Mouse (Mus musculus) mouse embryonic stem cell (cell line): ENCODE data around the gene Thumpd2.

ENCODE experiments used
- in situ Hi-C, 2 experiments: fragments of 300-500 bp; cut with MboI; formaldehyde crosslinking; loops; 1 replicate in 1 of 2; 3 replicates in 1 of 2; pipeline ENCODE4 v1.14.3; 2019 to 2020; ENCODE audit warnings: low sequenced_read_pairs in 2 of 2, low pct_unique_long_range_greater_than_20kb in 1 of 2, mixed read lengths in 1 of 2; ENCODE audit not compliant: unreplicated experiment in 1 of 2

Thumpd2 gene

DNA sequence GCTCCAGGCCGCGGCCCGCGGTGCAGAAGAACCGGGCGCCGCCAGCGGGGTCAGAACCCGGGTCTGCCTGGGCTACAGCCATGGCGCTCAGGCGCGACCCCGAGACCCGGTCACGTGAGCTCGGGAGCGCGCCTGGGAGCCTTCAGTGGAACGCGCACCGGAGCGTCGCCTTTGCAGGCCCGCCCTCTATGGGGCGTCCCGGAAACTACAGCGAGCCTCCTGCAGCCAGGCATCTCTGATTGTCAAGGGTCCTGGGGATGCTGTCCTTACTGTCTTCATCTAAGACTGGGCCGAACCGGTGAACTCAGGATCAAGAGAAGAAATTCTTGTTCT lies at the start of gene Thumpd2:
Gene Thumpd2 (minus strand): TSS at position 104 of the 333 bp plus-strand sequence.
- in situ Hi-C loops: no loop called here

DNA sequence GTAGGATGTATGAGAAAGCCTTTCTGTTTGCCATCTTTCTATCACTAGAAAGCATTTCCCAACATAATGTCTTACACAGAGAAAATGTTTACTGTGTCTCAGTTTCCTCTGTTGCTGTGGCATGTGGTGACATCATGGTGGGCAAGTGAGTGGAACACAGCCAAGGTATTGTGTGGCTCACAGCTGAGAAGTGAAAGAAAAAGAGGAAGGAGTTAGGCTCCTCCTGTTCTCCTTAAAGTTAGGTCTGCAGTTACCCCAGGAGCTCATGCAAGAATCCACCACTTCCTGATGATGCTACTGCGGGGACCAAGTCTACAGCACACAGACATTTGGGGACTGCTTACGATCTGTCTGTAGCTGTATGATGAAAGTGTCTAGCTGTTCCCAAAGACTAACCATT lies 39.4 kb upstream of the Thumpd2 start:
- in situ Hi-C loops: no loop called here

DNA sequence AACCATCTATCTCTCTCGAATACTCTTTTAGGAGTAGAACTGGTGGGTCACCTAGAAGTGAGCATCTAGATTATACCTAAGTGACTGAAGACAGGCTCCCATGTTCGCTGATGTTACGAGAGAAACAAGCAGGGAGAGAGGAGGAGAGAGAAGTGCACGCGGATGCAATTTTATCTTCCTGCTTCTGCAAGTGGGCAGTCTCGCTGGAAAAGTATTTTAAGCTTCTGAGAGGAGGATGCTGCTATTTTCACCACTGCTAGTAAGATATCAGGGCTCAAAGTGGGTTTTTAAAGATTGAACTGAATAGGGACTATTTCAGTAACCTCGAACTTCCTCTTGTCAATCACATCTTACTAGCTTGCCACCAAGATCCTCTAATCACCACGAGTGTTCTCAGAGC lies 38.0 kb upstream of the Thumpd2 start:
- in situ Hi-C loops: no loop called here

DNA sequence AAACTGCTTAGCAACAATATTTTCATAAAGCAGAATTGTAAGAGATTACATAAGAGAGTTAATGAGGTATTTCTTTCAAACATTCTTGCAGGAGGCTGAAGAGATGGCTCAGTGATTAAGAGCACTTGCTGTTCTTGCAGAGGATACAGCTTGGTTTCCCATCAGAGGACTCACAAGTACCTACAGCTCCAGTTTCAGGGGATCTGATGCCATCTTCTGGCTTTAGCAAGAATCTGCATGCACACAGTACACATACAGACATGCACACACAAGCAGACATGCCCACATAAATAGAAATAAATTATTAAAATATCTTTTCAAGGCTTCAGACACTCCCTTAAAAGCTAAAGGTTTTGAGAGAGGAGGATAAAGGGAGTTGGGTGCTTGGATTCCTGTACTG lies 33.6 kb upstream of the Thumpd2 start:
- in situ Hi-C loops: no loop called here

DNA sequence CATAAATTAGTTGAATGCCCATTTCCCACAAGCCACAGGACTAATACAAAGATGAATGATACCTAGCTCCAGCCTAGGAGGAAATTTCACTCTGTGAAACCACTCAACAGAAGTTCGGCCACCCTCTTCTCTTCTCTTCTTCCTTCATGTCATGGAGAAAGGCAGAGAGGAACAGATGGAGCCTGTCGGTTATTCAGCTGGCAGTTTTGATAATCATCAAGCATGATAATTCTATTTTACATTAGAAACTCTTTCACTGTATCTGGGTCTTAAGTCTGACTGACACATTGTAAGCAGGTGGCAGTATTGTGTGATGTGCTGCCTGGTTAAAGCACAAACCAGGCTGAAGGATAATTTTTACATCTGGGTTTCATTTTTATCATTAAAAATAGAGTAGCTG lies 31.6 kb upstream of the Thumpd2 start:
- in situ Hi-C loops: no loop called here

DNA sequence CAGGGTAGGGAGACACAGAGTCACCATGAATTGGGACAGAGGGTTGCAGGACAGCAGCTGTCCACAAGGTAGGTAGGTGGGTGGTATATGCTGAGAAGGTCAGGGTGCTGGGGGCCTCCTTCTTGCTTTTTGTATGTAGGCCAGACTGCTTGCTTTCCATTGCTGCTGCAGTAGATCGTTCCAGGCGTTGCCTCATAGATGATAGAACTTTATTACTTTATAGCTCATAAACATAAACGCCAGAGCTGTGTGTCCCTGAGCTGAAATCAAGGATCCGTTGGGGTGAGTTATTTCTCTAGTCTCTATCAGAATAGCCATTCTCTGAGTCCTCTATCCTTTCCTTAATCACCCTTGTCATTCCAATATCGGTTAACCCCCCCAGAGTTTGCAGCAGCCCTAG lies 27.9 kb upstream of the Thumpd2 start:
- in situ Hi-C loops: no loop called here

DNA sequence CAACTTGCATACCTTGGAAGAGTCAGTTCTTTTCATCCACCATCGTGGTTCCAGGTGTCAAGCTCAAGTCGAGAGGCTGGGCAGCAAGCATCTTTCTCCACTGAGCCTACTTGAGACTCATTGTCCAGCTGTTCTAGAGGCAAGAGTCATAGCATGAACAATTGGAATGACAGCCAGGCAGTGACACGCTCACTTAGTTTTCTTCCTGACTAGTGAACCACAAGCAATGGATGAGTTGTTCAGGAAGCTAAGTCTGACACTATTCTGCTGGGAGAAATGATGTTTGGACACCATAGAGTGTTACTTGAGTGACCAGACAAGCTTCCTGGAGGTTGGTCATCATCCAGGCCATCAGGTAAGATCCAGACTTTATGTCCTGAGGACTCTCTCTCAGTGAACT lies 24.0 kb upstream of the Thumpd2 start:
- in situ Hi-C loops: no loop called here

DNA sequence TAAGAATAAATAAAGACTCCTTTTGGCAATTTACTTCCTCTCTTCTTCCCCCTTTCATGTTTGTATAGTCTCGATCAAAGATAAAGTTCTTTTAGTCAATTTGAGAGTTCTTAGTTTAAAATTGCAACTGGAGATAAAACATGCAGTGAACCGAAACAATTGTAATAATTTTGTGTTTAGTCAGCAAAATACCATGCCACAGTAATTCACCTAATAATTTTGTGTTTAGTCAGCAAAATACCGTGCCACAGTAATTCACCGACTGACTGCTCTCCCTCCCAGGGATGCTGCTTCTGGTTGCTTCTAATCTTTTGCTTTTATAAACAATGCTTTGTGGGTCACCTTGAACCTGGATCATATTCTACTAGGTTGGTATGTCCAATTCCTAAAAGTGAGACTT lies 22.9 kb upstream of the Thumpd2 start:
- in situ Hi-C loops: no loop called here

DNA sequence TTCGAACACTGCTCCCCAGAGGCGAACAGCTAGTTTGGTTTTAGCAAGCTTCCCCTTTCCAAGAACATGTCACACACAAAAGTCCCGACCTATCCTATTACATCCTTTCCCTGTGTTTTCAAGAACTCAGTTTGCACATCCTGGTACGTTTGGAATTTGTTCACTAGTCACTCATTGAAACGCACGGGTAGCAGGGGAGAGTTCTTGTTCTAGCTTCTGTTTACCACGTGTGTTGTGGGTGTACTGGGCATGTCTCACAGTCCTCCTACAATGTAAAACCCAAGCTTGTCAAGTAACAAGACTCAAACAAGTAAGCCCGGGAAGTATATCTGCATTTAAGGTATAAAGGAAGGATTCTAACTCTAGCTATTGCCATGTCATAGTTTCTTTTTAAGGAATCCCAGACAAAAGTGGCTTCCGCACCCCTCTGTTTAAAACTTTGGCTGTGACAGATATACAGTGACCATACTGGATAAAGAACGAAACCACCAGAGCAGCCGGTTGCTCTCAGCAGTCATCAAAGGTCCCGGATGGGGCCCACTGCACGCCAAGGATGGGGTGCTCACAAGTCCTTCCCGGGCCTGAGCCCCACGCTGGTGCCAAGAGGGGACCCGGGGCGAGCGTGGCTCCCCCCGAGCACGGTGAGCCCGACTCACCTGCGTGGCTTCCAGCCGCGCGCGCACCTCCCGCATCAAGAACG lies 453 bp downstream of the Thumpd2 start:
- in situ Hi-C loops: no loop called here

DNA sequence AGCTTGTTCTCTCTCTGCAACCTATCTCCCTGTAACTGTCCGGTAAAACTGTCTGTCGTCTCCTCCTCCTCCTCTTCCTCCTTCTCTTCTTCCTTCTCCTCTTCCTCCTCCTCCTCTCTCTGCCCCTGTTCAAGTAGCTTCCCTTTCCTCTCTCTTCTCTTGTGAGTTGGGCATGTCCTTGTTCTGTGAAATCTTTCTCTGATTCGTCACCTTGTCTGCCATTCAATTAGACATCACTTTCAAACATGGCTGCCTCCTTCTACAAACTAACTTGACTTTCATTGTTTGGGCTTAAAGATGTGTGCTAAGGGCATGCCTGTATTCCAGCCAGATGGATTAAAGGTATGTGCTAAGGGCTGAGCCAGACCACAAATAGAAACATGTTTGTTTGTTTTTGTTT lies 1.5 kb downstream of the Thumpd2 start:
- in situ Hi-C loops: no loop called here

DNA sequence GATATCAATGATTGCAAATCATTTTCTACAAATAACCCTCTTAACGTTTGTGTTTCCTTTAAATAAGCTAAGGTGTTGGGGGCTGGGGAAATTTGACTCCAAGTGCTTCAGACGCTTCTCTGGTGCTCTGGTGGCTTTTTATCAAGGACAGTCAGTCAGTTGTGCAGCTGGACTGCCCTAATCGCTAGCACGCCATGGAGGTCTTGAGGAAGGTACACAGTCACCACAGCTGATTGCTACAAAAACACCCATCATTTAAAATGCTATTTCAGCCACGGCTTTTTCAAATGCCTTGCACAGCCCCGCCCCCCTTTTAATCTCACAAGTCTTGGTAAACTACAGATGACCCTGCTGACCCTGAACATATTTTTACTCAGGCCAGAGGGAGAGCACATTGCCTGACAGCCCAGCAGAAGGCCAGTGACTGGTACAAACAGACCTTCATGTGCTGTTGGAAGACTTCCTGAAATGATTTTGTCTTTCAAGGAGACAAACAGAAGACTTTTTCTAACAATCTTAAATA lies 2.5 kb downstream of the Thumpd2 start:
- in situ Hi-C loops: no loop called here

DNA sequence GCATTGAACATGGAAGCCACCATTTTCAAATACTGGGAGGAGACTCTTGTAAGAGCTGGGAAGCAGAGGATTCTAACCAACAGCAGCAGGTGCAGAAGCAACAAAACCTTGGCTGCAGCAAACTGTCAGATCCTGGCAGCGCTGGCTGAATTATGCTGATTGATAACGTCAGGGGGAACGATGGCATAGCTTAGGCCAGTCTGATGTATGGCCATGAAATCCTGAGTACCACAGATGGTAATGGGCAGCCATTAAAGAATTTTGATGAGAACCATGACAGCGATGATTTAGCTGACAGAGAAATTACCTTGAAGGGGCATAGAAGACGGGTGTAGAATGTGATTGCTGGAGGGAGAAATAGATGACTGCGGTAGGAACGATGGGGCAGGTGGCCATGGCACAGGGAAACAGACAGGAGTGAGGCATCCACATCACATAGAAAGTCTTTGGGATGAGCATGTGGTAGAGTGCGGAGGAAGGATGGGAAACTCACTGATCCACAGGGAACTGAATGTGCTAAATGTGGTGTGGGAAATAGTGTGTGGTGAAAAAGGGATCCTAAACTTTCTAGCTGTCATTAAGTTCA lies 8.0 kb downstream of the Thumpd2 start:
- in situ Hi-C loops: no loop called here

DNA sequence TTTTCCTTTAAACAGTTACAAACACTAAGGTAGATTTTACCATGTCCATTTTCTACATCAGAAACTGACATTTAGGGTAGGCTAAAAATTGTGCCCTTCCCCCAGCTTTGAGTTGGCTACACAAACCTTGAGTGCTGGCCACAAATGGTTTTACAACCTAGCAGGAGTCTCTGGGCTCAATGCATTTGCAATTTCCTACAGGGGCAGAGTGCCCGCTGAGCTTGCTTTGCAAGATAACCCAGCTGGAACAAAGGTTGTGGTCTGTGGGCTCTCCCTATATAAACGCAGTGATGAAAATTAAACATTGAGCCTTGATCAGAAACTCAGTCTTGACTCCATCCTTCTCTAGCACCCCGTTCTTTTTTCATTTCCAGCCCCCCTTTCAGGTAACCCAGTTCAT lies 8.8 kb downstream of the Thumpd2 start:
- in situ Hi-C loops: no loop called here

DNA sequence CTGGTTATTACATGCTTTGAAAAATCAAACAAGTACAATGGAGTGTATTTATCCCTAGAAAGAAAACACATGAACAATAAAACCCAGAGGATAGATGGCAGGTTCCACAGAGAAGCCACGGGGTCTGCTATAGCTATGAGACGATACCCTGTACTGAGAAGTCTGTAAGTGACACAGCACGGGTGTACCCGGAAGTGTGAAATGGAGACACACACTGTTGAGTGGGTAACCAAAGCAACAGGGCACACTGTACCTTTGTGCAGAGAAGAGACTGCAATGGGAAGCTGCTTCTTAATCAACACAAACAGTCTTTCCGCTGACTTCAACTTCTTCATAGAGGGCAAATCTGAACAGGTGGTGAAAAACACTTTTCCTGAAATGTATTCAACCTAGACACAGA lies 9.4 kb downstream of the Thumpd2 start:
- in situ Hi-C loops: no loop called here

DNA sequence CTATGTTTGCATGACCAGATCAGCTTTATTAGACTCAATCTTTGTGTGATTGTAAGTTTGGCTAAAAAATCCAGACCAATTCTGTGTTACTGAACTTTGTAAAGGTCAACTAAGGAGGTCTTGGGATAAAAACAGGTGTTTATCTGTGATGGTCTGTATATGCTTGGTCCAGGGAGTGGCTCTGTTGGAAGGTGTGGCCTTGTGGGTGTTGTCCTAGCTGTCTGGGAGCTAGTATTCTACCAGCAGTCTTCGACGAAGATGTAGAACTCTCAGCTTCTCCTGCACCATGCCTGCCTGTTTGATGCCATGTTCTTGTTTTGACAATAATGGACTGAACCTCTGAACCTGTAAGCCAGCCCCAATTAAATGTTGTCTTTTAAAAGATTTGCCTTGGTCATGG lies 11.6 kb downstream of the Thumpd2 start:
- in situ Hi-C loops: no loop called here

DNA sequence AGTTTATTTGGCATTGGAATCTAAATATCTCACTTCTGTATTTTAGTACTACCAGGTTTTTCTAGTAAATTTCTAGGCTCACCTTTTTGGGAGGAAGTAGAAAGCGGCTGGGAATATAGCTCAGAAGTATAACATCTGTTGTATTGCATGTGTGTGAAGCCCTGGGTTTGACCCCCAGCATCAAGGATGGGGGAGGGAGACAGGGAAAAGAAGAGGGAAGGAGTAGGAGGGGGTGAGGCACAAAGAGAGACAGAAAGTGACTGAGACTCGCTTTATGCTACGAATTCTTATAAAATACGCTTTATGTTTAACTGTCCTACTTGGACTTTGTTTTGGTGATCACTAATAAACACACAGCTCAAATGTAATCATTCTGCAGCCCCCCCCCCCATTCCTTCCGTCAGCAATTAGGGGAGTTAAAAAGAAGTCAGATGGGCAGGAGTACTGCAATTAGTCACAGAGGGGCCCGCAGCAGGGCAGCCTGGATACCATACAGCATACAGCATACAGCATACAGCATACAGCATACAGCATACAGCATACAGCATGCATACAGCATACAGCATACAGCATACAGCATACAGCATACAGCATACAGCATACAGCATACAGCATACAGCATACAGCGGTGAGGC lies 16.8 kb downstream of the Thumpd2 start:
- in situ Hi-C loops: no loop called here

DNA sequence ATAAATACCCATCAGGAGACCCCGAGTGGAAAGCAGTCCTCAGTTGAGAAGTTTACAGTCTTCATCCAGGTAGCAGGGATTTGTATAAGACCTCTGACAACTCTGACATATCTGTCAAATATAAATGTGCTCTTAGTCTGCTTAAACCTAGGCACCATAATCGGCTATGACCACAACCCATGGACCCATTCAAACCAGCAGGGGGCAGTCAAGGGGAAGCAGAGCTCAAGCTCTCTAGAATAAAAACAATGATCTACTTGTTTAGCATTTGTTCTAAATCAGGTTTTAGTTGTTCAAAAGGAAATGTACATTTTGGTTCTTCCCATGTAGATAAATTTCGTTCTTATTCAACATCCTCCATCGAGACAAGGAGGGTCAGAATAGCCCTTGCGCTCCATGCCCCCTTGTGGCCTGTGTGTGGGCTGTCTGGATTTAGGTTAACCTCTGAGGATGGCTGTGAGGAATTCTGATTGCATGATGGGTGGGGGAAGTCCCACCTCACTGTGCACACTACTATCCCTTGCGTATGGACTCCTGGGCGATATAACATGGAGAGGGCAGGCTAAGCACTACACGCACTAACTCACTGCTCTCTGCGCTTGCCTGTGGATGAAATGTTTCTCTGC lies 19.2 kb downstream of the Thumpd2 start:
- in situ Hi-C loops: no loop called here

DNA sequence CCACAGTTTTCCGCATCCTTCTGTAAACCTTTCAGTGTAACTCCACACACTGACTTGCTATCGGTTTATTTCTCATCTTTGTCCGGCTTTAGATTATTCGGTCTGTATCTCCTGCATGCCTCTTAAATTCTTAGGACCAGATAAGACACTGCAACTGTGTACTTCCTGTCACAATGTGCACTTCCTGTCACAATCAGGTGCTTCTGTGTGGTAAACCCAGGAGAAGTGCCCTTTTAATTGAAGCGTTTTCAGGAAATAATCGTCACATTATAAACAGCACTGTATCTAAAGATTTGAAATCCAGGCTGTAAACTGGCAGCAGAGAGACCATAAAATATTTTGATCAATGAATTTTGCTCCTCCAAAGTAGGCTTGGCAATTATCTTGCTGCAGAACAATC lies 19.8 kb downstream of the Thumpd2 start:
- in situ Hi-C loops: no loop called here

DNA sequence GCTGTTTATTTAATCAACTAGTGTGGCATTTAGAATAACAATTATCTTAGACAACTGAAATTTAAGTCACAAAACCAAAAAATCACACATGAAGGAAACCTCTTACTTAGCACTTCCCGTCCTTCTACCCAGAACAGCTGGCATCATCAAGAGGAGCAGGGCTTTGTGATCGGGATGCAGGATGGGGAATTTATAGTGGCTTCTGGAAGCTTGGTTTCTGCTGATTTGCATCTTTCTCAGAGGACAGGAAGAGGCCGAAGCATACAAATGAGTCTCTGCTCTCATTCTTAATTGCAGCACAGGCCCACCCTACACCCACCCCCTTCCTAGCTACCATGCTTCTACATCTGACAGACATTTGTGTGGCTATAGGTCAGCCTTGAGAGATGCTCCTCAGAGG lies 20.5 kb downstream of the Thumpd2 start:
- in situ Hi-C loops: no loop called here

DNA sequence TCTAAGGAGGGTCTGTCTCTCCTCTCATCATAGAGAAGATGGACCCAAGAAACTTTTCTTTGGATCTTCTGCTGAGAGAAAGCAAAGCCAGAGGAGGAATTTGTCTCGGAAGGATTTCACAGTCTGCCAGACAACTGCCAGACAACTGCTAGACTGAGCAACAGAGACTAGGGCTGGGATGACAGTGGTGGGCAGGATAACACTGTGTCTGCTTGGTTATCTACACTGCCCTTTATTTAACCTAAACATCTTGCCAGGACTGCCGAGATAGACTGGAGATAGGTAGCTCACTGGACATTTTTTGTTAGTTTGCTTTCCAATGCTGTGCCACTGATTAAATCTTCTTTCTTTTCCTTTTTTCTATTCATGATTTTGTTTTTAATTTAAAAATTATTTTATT lies 23.2 kb downstream of the Thumpd2 start:
- in situ Hi-C loops: no loop called here
